Mouse (Mus musculus) heart, adult 8-10 months (tissue): Measurements from ENCODE around the gene Mki67. TPM values are rescaled to one million over a fixed set of nuclear protein-coding genes. Genes with fewer than 3 reads are reported as not detected.

Source experiments
- DNase-seq: peaks from one replicate; pipeline ENCODE4 v3.0.0; 2022; ENCODE audit warnings: low spot score
- total RNA-seq, 4 experiments: library from RNA; stranded (reverse); gene quantifications; 2 replicates each; pipeline ENCODE4 v1.2.4; 2022

Mki67 gene
- total RNA-seq, 4 experiments from 2014 or later, result 0.41 to 2.4 (median 0.83) TPM

GRCm38 (mm10) chr7:135668852-135669739, 47.1 kb downstream of the Mki67 start:
- DNase-seq, result peak; percentile 57

- no peak for DNase-seq
These were observed 49.8 kb downstream of the Mki67 start for GRCm38 (mm10) chr7:135666314-135666713.

GRCm38 (mm10) chr7:135664211-135664610, 52.0 kb downstream of the Mki67 start:
- DNase-seq, result no peak

GRCm38 (mm10) chr7:135660314-135660713, 55.8 kb downstream of the Mki67 start:
- no peak for DNase-seq

GRCm38 (mm10) chr7:135659314-135659935, 56.7 kb downstream of the Mki67 start:
- DNase-seq, result no peak

- no peak for DNase-seq
These were observed 58.0 kb downstream of the Mki67 start for GRCm38 (mm10) chr7:135658150-135658549.

GRCm38 (mm10) chr7:135655113-135655512, 61.0 kb downstream of the Mki67 start:
- DNase-seq, result no peak

- no peak for DNase-seq
These were observed 61.9 kb downstream of the Mki67 start for GRCm38 (mm10) chr7:135654288-135654687.

GRCm38 (mm10) chr7:135653601-135654000, 62.6 kb downstream of the Mki67 start:
- no peak for DNase-seq

GRCm38 (mm10) chr7:135652781-135653180, 63.4 kb downstream of the Mki67 start:
- no peak for DNase-seq

GRCm38 (mm10) chr7:135651831-135652511, 64.2 kb downstream of the Mki67 start:
- peak; percentile 32 for DNase-seq

GRCm38 (mm10) chr7:135650061-135650460, 66.1 kb downstream of the Mki67 start:
- no peak for DNase-seq

GRCm38 (mm10) chr7:135649306-135649705, 66.9 kb downstream of the Mki67 start:
- DNase-seq, result no peak

GRCm38 (mm10) chr7:135648821-135649220, 67.3 kb downstream of the Mki67 start:
- no peak for DNase-seq

- no peak for DNase-seq
These were observed 69.2 kb downstream of the Mki67 start for GRCm38 (mm10) chr7:135646976-135647375.

GRCm38 (mm10) chr7:135644452-135644851, 71.7 kb downstream of the Mki67 start:
- no peak for DNase-seq

- DNase-seq, result no peak
These were observed 74.3 kb downstream of the Mki67 start for GRCm38 (mm10) chr7:135641698-135642507.
